ENCODE assay signal across 19 mouse cellular contexts in genomic region chr16:90435231-90435630, GRCm38 (mm10). TPM values are rescaled to one million over a fixed set of nuclear protein-coding genes. Genes with fewer than 3 reads are reported as not detected.
A peak's percentile ranks its signal among the peaks of the same experiment; 100 is the strongest.
DNase-seq lines count a peak whose midpoint lies in the region; ATAC-seq and TF ChIP-seq lines count a peak whose summit lies in the region.
"Had no signal": no experiment of that assay in that cellular context is flagged by ENCODE, and none has a peak within 500 bp of the region (broad histone marks: within the 10 kb centered on the region; RNA-seq: fewer than 3 reads in every experiment).

No protein-coding gene starts in this region.

- no peak for DNase-seq in heart, adult 11 months
- DNase-seq in midbrain, embryonic 10.5 days (ENCODE audit: low spot score) = peak; percentile 27
- DNase-seq in midbrain, postnatal 0 days (ENCODE audit: low spot score) = no peak
- no peak for DNase-seq in testis, postnatal 10 days (ENCODE audit: low spot score)
- no peak for DNase-seq in adrenal gland, adult 18-20 months (ENCODE audit: low spot score in 2 of 2)
- DNase-seq: adrenal gland, adult 2 months; B cell, adult 2 months; cerebellum, adult 2 months; gastrocnemius, adult 2 months; heart, postnatal 10 days; liver, embryonic 13.5 days; thymus, postnatal 36 days had no signal

- ATAC-seq in heart, embryonic 11.5 days (replicated peaks; ENCODE audit: insufficient number of reproducible peaks, low FRiP score, low TSS enrichment) = no peak
- ATAC-seq in midbrain, postnatal 0 days (ENCODE audit: low FRiP score) = no peak
- ATAC-seq in granulocyte monocyte progenitor cell, adult 5-6 weeks (replicated peaks; ENCODE audit: poor library complexity, severe bottlenecking) = peak; percentile 95
- ATAC-seq: intestine, embryonic 16.5 days had no signal

- H3K4me2 ChIP-seq in heart, embryonic 11.5 days = no peak overlapping the region; the same call in 1 of the 2 replicates
- H3K4me2 ChIP-seq in midbrain, postnatal 0 days (ENCODE audit: low read depth, low read length, poor library complexity, severe bottlenecking) = no peak overlapping the region
- H3K4me2 ChIP-seq: embryonic facial prominence, embryonic 12.5 days; hindbrain, embryonic 14.5 days; kidney, embryonic 15.5 days; liver, embryonic 13.5 days; neural tube, embryonic 13.5 days had no signal

- 36% methylated on average over 4 of the region's 4 CpGs for WGBS in heart, embryonic 11.5 days (ENCODE audit: insufficient replicate concordance)
- 66% methylated on average over 4 of the region's 4 CpGs for WGBS in midbrain, embryonic 10.5 days
- 51% methylated on average over 4 of the region's 4 CpGs for WGBS in midbrain, postnatal 0 days

- peaks cover 38% of the 10 kb centered on the region for H3K4me1 ChIP-seq in heart, embryonic 11.5 days (ENCODE audit: control insufficient read depth, insufficient read depth, low read length)
- H3K4me1 ChIP-seq in midbrain, embryonic 10.5 days = peaks cover 40% of the 10 kb centered on the region
- H3K4me1 ChIP-seq in midbrain, postnatal 0 days (ENCODE audit: insufficient read depth, low read length) = peaks cover 4% of the 10 kb centered on the region; the same call in 1 of the 2 replicates

- peak overlapping the region; percentile 29; the same call in 1 of the 2 replicates for H3K27ac ChIP-seq in heart, embryonic 11.5 days (ENCODE audit: low read depth, low read length)
- H3K27ac ChIP-seq in midbrain, embryonic 10.5 days (replicated peaks) = no peak overlapping the region
- H3K27ac ChIP-seq in midbrain, postnatal 0 days (ENCODE audit: low read depth, low read length) = no peak overlapping the region
- H3K27ac ChIP-seq: embryonic facial prominence, embryonic 12.5 days; gastrocnemius, adult 2 months; hindbrain, embryonic 14.5 days; liver, embryonic 13.5 days; neural tube, embryonic 13.5 days had no signal

- TF ChIP-seq CTCF in midbrain, postnatal 0 days (IDR thresholded peaks at IDR 0.05) = no peak

- peaks cover 6% of the 10 kb centered on the region; the same call in 1 of the 2 replicates for H3K9me3 ChIP-seq in heart, embryonic 11.5 days (replicated peaks; ENCODE audit: control insufficient read depth, low read length)
- H3K9me3 ChIP-seq in midbrain, embryonic 10.5 days (replicated peaks) = peaks cover 15% of the 10 kb centered on the region
- no peaks in the 10 kb centered on the region for H3K9me3 ChIP-seq in midbrain, postnatal 0 days (ENCODE audit: low read length)
- H3K9me3 ChIP-seq: kidney, embryonic 15.5 days; liver, embryonic 13.5 days had no signal

- peaks cover 22% of the 10 kb centered on the region for H3K36me3 ChIP-seq in heart, embryonic 11.5 days (ENCODE audit: control insufficient read depth, insufficient read depth, low read length)
- H3K36me3 ChIP-seq in midbrain, embryonic 10.5 days = peaks cover 83% of the 10 kb centered on the region
- peaks cover 14% of the 10 kb centered on the region for H3K36me3 ChIP-seq in midbrain, postnatal 0 days (ENCODE audit: insufficient read depth, low read length)

- H3K9ac ChIP-seq in heart, embryonic 11.5 days (ENCODE audit: low read depth, low read length) = 0 out of 2 replicates have a peak overlapping the region, but pooled peaks have one; percentile 22
- H3K9ac ChIP-seq in midbrain, postnatal 0 days (replicated peaks; ENCODE audit: low read length, poor library complexity, severe bottlenecking) = no peak overlapping the region
- H3K9ac ChIP-seq: embryonic facial prominence, embryonic 12.5 days; hindbrain, embryonic 14.5 days; kidney, embryonic 15.5 days; liver, embryonic 13.5 days; neural tube, embryonic 13.5 days had no signal

- H3K4me3 ChIP-seq in heart, embryonic 11.5 days (ENCODE audit: low read depth, low read length) = no peak overlapping the region
- no peak overlapping the region for H3K4me3 ChIP-seq in midbrain, embryonic 10.5 days
- no peak overlapping the region for H3K4me3 ChIP-seq in midbrain, postnatal 0 days (ENCODE audit: low read depth, low read length)
- H3K4me3 ChIP-seq: embryonic facial prominence, embryonic 12.5 days; gastrocnemius, adult 2 months; kidney, embryonic 15.5 days; liver, embryonic 13.5 days; neural tube, embryonic 13.5 days had no signal

- H3K27me3 ChIP-seq in heart, embryonic 11.5 days (ENCODE audit: control insufficient read depth, insufficient read depth, low read length) = no peaks in the 10 kb centered on the region
- no peaks in the 10 kb centered on the region for H3K27me3 ChIP-seq in midbrain, embryonic 10.5 days (ENCODE audit: low read depth, poor library complexity, severe bottlenecking)
- H3K27me3 ChIP-seq in midbrain, postnatal 0 days (ENCODE audit: insufficient read depth, low read length) = no peaks in the 10 kb centered on the region
- H3K27me3 ChIP-seq: embryonic facial prominence, embryonic 12.5 days; kidney, embryonic 15.5 days; liver, embryonic 13.5 days; neural tube, embryonic 13.5 days had no signal

RNA-seq across cellular contexts. Expression of gene Hunk, which starts 49.4 kb away (rescaled TPM):
- polyA plus RNA-seq in heart, embryonic 11.5 days (2014; fragmentation: Nextera tagmentation; extraction: Ambion mirVana) = 14.9 and 16.4 TPM in 2 replicates
- polyA plus RNA-seq in midbrain, embryonic 10.5 days (2016; fragmentation: Nextera tagmentation; extraction: Ambion mirVana) = 11.8 and 11.9 TPM in 2 replicates
- 12.8 and 14.4 TPM in 2 replicates for total RNA-seq in midbrain, postnatal 0 days (2014; rRNA removed)
- 3.2 and 3.9 TPM in 2 replicates for polyA plus RNA-seq in midbrain, postnatal 0 days (2015; fragmentation: Nextera tagmentation; extraction: Ambion mirVana)
- total RNA-seq in granulocyte monocyte progenitor cell, adult 5-6 weeks (2014; fragmentation: Nextera tagmentation) = not detected in 2 replicates
- not detected in 2 replicates for total RNA-seq in granulocyte monocyte progenitor cell, adult 5-6 weeks (2017)
- 1 to 10 TPM; 2.8 to 3.7 TPM for total RNA-seq in adrenal gland, adult 18-20 months (2021)
